Mouse (Mus musculus) megakaryocyte, embryonic 14.5 days (primary cell): ENCODE measurements around the gene Zfp710.

Experiments
- FLI1 ChIP-seq: IDR thresholded peaks from 2 replicates; pipeline ENCODE4 v1.6.1; 2012; ENCODE audit warnings: low read length, inconsistent platforms, mixed read lengths
- GATA1 ChIP-seq: IDR thresholded peaks from 3 replicates; pipeline ENCODE4 v1.6.1; 2012; ENCODE audit warnings: mixed read lengths, low read length, inconsistent platforms, borderline replicate concordance

DNA sequence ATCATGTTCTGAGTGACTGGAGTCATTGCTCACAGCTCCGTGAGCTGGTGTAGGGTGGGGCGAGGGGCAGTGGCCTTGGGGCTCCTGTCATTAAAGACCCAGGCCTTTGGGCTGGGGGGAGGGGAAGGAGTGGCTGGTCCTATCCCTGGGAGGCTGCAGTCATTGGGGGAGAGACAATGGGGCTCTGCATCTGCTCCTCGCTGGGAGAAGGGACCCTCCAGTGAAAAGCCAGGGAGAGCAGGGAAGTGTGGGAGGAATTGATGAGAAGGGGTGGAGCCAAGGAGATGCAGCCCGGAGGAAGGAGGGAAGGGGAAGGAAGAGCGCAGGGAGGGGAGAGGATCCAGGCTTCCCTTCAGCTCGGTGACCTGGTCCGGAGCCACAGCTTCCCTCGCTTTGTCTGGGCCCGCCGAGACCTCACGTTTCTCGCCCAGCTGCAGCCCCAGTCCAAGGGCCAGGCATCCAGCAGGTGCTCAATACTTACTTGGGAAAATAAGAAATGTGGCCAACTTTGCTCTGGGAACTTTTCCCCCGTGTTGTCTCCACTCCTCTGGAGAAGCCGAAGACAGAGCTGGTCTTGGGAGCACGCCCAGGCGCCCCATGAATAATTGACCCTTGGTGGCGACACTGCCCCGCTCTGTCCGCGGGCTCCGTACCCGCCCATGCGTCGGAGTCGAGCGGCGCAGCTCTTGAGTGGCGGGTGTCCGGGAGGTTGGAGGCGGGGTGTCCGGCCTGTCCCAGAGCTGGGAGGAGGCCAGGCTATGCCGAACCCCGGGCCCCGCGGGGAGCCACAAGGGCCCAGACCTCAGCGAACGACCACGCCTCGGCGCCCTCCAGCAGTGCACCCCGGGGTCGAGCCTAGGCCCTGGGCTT lies at the start of gene Zfp710:
- TF ChIP-seq GATA1 (no peak), FLI1 (no peak)
